Mouse (Mus musculus) liver, embryonic 11.5 days (tissue): ENCODE results near the gene Odf3l1. TPM values are rescaled to one million over a fixed set of nuclear protein-coding genes. Genes with fewer than 3 reads are reported as not detected.
A peak's percentile ranks its signal among the peaks of the same experiment; 100 is the strongest.
"Not testable (repeated sequence)": the region's sequence is repeated elsewhere in the genome, so short reads cannot be mapped to it uniquely, and the experiment has no call there.

Experiments used
- ATAC-seq: fragments of 200-750 bp; cut with Nextera tagmentation; replicated peaks from 2 replicates; pipeline ENCODE4 v1.8.0; 2017; ENCODE audit warnings: moderate number of reproducible peaks, mild to moderate bottlenecking, moderate TSS enrichment, moderate library complexity; ENCODE audit not compliant: low FRiP score
- DNase-seq: peaks from one replicate; pipeline ENCODE4 v3.0.0-alpha.2; 2017; ENCODE audit warnings: low spot score
- H3K27ac ChIP-seq: fragments of 300-500 bp; sonication (generic); 2 replicates; pipeline ENCODE4 v1.5.1; 2014; ENCODE audit warnings: mild to moderate bottlenecking, low read depth, low read length, control low read depth
- H3K27me3 ChIP-seq: fragments of 300-500 bp; sonication (generic); replicated peaks from 2 replicates; pipeline ENCODE4 v1.6.1; 2014; ENCODE audit warnings: low read length, mixed read lengths; ENCODE audit not compliant: control insufficient read depth, insufficient read depth
- H3K36me3 ChIP-seq: fragments of 300-500 bp; sonication (generic); 2 replicates; pipeline ENCODE4 v1.6.1; 2014; ENCODE audit warnings: mild to moderate bottlenecking, low read length, moderate library complexity, mixed read lengths; ENCODE audit not compliant: control insufficient read depth, insufficient read depth
- H3K4me1 ChIP-seq: fragments of 300-500 bp; sonication (generic); replicated peaks from 2 replicates; pipeline ENCODE4 v1.6.1; 2014; ENCODE audit warnings: low read length, mixed read lengths; ENCODE audit not compliant: control insufficient read depth, insufficient read depth
- H3K4me2 ChIP-seq: fragments of 300-500 bp; sonication (generic); 2 replicates; pipeline ENCODE4 v1.6.1; 2014; ENCODE audit warnings: mild to moderate bottlenecking, control low read depth, moderate library complexity
- H3K4me3 ChIP-seq: fragments of 300-500 bp; sonication (generic); 2 replicates; pipeline ENCODE4 v1.5.1; 2014; ENCODE audit warnings: low read depth, low read length, control low read depth
- H3K9ac ChIP-seq: fragments of 300-500 bp; sonication (generic); 2 replicates; pipeline ENCODE4 v1.6.1; 2014; ENCODE audit warnings: low read depth, low read length, control low read depth
- H3K9me3 ChIP-seq: fragments of 300-500 bp; sonication (generic); 2 replicates; pipeline ENCODE4 v1.6.1; 2016; ENCODE audit warnings: low read length, inconsistent platforms, mixed read lengths; ENCODE audit not compliant: control insufficient read depth
- WGBS: fragments of 180-500 bp; shearing (Covaris S2); extraction: QIAGEN DNeasy Blood & Tissue Kit; methylation state at CpG from one replicate; pipeline ENCODE4 v1.1.7; 2014; 5-methylcytosine and 5-hydroxymethylcytosine counted together
- polyA plus RNA-seq: library from polyadenylated mRNA; unstranded; fragments of >200 nt; fragmentation: Nextera tagmentation; extraction: Ambion mirVana; gene quantifications from 2 replicates; pipeline ENCODE4 v1.2.1, GENCODE M21; 2014

Odf3l1 gene
- 0.17 TPM in 1 of 2 replicates, not detected in the other for polyA plus RNA-seq

DNA sequence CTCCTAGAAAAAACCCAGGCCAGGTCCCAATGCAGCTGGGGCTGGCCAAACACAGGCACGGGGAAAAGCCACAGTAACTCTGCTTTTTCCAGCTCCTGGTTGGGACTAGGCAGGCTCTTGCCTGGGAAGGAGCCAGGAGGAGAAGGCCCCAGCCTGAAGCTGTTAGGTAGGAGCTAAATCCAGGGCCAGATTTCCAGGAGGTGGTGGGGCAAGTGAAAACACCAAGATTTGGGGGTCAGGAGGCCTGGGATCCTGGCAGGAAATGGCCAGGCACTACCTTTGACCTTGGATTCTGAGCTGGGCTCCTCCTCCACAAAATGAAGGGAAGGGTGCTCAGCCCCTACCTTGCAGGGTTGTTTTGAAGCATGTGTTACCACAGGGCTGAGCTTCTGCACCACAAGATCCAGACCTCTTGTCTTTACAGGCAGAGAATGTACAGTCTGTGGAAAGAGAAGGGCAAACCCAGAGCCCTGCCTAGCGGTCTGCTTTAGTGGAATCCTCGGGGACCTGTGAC is at the start of gene Odf3l1:
Gene Odf3l1 (minus strand): TSS at position 464 of the 514 bp plus-strand sequence.
- no peak within 1 kb of the TSS for H3K9ac ChIP-seq
- no peaks in the 10 kb centered on the region for H3K4me1 ChIP-seq
- peak within 1 kb of the TSS; percentile 48 for H3K4me2 ChIP-seq
- peak within 1 kb of the TSS; percentile 30 for H3K4me3 ChIP-seq
- peaks cover 35% of the 10 kb centered on the region for H3K27me3 ChIP-seq
- H3K27ac ChIP-seq = no peak within 1 kb of the TSS
- H3K36me3 ChIP-seq = no peaks in the 10 kb centered on the region
- DNase-seq (no peak), ATAC-seq (no peak)
- no peaks in the 10 kb centered on the region for H3K9me3 ChIP-seq
- WGBS = 16% methylated on average over 3 of the region's 3 CpGs

DNA sequence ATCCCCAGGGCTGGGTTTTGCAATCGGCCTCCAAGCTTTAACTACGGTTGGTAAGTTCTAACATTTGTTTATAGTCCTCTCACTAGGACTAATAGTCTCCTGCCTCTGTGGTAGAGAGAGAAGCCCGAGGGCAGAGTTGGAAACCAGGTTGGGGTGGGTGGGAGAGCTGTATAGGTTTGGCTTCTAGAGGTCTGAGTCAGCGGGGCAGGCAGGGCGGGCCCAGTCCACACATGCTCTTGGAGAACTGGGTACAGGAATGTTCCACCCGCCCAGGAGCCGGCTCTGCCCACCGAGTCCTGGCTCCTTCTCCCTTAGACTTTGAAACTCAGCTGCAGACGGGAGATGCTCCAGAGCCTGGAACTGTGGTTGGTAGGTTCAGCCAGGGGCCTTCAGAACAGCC is 49.5 kb upstream of the Odf3l1 start:
- no peak for DNase-seq
- Histone ChIP-seq H3K4me1 (no peaks in the 10 kb centered on the region; the same call in 1 of the 2 replicates), H3K36me3 (0 out of 2 replicates have a peak, but pooled peaks cover 5% of the 10 kb centered on the region), H3K9ac (no peak overlapping the region), H3K27ac (no peak overlapping the region), H3K27me3 (no peaks in the 10 kb centered on the region), H3K4me3 (no peak overlapping the region), H3K9me3 (no peaks in the 10 kb centered on the region), H3K4me2 (no peak overlapping the region)
- ATAC-seq = no peak
- 76% methylated on average over 9 of the region's 9 CpGs for WGBS

DNA sequence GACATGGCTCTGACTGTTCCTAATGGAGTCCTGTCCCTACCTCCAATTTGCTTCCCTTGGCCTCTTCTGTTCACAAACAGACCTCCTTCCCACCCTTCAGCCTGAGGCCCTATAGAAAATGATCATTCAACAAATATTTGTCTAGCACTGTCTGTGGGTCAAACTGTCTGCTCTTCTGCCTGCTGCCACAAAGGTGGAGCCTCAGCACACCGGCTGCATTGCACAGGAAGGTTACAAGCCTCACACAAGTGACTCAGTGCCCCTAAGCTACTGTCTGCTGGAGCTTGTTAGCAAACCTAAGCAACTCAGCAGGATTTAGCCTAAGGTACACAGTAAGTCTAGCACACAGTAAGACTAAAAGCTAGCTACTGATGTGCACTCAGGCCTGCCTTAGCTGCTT is 46.5 kb upstream of the Odf3l1 start:
- H3K27me3 ChIP-seq = no peaks in the 10 kb centered on the region
- H3K4me2 ChIP-seq = no peak overlapping the region
- H3K36me3 ChIP-seq = no peaks in the 10 kb centered on the region
- H3K27ac ChIP-seq = no peak overlapping the region
- no peak overlapping the region for H3K9ac ChIP-seq
- no peaks in the 10 kb centered on the region for H3K9me3 ChIP-seq
- H3K4me3 ChIP-seq = no peak overlapping the region
- H3K4me1 ChIP-seq = no peaks in the 10 kb centered on the region; the same call in 1 of the 2 replicates
- no peak for ATAC-seq
- DNase-seq = no peak
- 49% methylated on average over 1 of the region's 1 CpGs for WGBS

DNA sequence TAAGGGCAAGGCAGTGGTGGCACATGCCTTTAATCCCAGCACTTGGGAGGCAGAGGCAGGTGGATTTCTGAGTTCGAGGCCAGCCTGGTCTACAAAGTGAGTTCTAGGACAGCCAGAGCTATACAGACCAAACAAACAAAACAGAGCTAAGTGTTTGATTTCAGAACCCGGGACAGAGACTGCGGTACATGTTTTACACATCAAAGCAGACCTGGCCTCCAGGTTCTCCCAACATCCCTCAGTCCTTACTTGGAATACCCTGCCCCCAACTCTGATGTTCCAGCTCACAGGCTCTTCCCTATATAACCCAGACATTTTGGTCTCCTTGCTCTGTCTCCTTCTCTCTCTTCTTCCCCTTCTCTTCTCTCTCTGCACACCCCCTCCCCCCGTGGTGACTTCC is 45.5 kb upstream of the Odf3l1 start:
- not testable (repeated sequence) for H3K27me3 ChIP-seq, DNase-seq, H3K4me2 ChIP-seq, H3K4me3 ChIP-seq, ATAC-seq, H3K27ac ChIP-seq, H3K36me3 ChIP-seq, H3K4me1 ChIP-seq, H3K9me3 ChIP-seq, H3K9ac ChIP-seq
- WGBS = 35% methylated on average over 4 of the region's 4 CpGs

DNA sequence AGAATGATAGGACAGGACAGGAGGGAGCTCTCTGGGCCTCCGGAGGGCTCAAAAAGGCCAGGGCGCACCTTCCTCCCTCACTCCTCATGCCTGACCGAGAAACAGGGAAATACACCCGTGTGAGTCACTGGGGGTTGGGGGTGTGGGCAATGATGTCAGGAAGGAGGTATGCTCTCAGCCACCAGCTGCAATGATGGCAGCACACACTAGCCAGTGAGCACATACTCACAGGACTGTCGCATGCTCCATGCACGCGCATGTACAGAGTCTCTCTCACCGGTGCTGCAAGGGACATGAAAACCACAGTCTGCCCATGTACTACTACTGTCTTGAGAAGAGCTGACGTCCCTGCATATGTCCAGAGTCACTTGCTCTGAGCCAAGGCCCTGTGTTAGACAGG is 43.1 kb upstream of the Odf3l1 start:
- H3K27me3 ChIP-seq = no peaks in the 10 kb centered on the region
- H3K4me1 ChIP-seq = no peaks in the 10 kb centered on the region; the same call in 1 of the 2 replicates
- no peak for ATAC-seq
- 72% methylated on average over 9 of the region's 9 CpGs for WGBS
- H3K9ac ChIP-seq = no peak overlapping the region
- DNase-seq = no peak
- no peak overlapping the region for H3K27ac ChIP-seq
- H3K36me3 ChIP-seq = no peaks in the 10 kb centered on the region
- H3K4me2 ChIP-seq = no peak overlapping the region
- no peaks in the 10 kb centered on the region for H3K9me3 ChIP-seq
- no peak overlapping the region for H3K4me3 ChIP-seq

DNA sequence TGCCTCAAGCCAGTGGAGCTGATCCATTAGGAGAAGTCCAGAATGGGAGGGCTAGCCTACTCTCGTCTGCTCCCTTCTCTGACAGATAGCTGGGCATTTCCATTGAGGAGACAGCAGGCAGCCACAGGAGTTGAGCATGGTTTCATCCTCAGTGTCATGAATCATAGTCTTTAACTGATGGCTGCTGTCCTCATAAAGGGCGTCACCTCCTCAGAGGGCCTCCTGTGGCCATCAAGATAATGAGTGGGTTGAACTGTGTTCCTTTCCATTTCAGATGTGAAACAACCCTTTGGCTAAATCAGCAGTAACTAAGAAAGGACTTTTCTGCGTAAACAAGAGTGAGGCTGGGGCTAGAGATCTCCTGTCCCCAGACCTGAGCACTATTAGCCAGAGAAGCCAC is 39.2 kb upstream of the Odf3l1 start:
- WGBS = 67% methylated on average over 3 of the region's 3 CpGs
- no peak overlapping the region for H3K27ac ChIP-seq
- ATAC-seq = no peak

DNA sequence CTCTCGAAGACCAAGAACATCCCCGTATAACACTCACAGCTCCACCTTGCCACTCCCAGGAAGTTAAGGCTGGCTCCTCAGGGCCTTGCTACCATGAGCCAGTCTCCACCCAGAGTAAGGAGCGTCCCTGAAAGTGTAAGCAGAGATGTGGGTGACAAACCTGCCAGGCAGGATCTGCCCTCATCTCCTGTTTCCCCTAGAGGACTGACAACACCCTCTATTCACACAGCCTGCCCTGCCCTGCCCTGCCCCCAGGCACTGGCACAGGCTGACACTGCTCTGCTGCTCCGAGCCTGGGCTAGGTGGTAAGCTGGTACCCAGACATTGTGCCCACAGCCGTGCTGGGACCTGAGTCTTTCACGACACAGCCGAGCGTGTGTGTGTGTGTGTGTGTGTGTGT is 36.7 kb upstream of the Odf3l1 start:
- H3K27ac ChIP-seq = no peak overlapping the region
- no peaks in the 10 kb centered on the region for H3K4me1 ChIP-seq
- DNase-seq = no peak
- H3K36me3 ChIP-seq = no peaks in the 10 kb centered on the region
- no peak for ATAC-seq
- H3K27me3 ChIP-seq = no peaks in the 10 kb centered on the region; the same call in 1 of the 2 replicates
- H3K4me2 ChIP-seq = no peak overlapping the region
- H3K9ac ChIP-seq = no peak overlapping the region
- no peaks in the 10 kb centered on the region for H3K9me3 ChIP-seq
- WGBS = 77% methylated on average over 8 of the region's 8 CpGs
- H3K4me3 ChIP-seq = no peak overlapping the region

More for the DNA sequence above, 39.2 kb upstream of the Odf3l1 start:
- no peaks in the 10 kb centered on the region for H3K9me3 ChIP-seq
- H3K4me2 ChIP-seq = no peak overlapping the region
- DNase-seq = no peak
- no peak overlapping the region for H3K4me3 ChIP-seq
- H3K27me3 ChIP-seq = no peaks in the 10 kb centered on the region
- H3K36me3 ChIP-seq = no peaks in the 10 kb centered on the region
- H3K9ac ChIP-seq = no peak overlapping the region
- H3K4me1 ChIP-seq = no peaks in the 10 kb centered on the region

DNA sequence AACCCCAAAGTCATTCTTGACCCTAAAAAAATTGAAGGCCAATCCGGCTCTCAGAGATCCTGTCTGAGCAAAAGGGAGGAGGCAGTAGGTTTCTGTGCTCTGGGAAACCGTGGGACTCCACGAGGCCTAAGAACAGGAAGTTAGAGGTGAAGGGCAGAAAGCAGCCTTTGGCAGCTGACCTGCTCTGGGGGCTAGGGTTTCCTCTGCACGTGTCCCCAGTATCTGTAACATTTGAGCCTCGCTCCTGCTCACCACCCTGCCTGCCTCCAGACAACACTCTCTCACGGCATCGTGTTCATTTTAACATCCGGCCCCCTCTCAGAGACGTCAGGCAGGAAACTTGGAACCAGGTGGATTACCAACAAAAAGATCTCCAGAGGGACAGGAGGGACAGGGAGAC is 36.1 kb upstream of the Odf3l1 start:
- ATAC-seq = no peak
- 39% methylated on average over 9 of the region's 9 CpGs for WGBS

DNA sequence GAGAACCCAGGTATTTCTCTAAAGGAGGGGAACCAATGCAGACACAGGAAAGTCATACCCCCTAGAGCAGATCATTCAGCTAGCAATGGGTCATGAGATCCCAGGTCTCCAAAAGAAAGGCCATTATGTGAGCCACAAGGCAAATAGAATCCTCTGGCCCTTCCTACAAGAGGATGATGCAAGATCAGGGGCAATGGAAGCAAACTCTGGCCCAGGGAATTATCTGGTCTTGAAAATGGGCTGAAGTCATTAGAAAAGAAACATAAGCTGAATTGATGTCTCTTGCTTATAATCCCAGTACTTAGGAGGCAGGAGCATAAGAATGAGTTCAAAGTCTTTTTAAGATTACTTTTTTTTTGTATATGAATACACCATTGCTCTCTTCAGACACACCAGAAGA is 35.6 kb upstream of the Odf3l1 start:
- Histone ChIP-seq H3K4me2 (no peak overlapping the region), H3K27me3 (no peaks in the 10 kb centered on the region; the same call in 1 of the 2 replicates), H3K9ac (no peak overlapping the region), H3K4me1 (no peaks in the 10 kb centered on the region), H3K9me3 (no peaks in the 10 kb centered on the region), H3K4me3 (no peak overlapping the region), H3K27ac (no peak overlapping the region), H3K36me3 (no peaks in the 10 kb centered on the region)
- ATAC-seq (no peak), DNase-seq (no peak)

More for the DNA sequence above, 36.1 kb upstream of the Odf3l1 start:
- DNase-seq = no peak
- Histone ChIP-seq H3K4me2 (no peak overlapping the region), H3K36me3 (no peaks in the 10 kb centered on the region), H3K27ac (no peak overlapping the region), H3K4me3 (no peak overlapping the region), H3K9ac (no peak overlapping the region), H3K27me3 (no peaks in the 10 kb centered on the region; the same call in 1 of the 2 replicates), H3K9me3 (no peaks in the 10 kb centered on the region), H3K4me1 (no peaks in the 10 kb centered on the region)
